Mouse (Mus musculus) forebrain, embryonic 10.5 days (tissue): ENCODE data around the gene Akap14. TPM values are rescaled to one million over a fixed set of nuclear protein-coding genes. Genes with fewer than 3 reads are reported as not detected.
"Not testable (repeated sequence)": the region's sequence is repeated elsewhere in the genome, so short reads cannot be mapped to it uniquely, and the experiment has no call there.

Source experiments
- DNase-seq: peaks from one replicate; pipeline ENCODE4 v3.0.0-alpha.2; 2017; ENCODE audit warnings: low spot score; ENCODE audit errors: extremely low spot score
- H3K27ac ChIP-seq: fragments of 300-500 bp; sonication (generic); 2 replicates; pipeline ENCODE4 v1.5.1; 2016; ENCODE audit warnings: mild to moderate bottlenecking
- H3K27me3 ChIP-seq: fragments of 300-500 bp; sonication (generic); 2 replicates; pipeline ENCODE4 v1.6.1; 2016; ENCODE audit warnings: mild to moderate bottlenecking; ENCODE audit not compliant: poor library complexity, severe bottlenecking
- H3K36me3 ChIP-seq: fragments of 300-500 bp; sonication (generic); replicated peaks from 2 replicates; pipeline ENCODE4 v1.6.1; 2016; ENCODE audit warnings: mild to moderate bottlenecking, moderate library complexity
- H3K4me1 ChIP-seq: fragments of 300-500 bp; sonication (generic); 2 replicates; pipeline ENCODE4 v1.6.1; 2016
- H3K4me3 ChIP-seq: fragments of 300-500 bp; sonication (generic); 2 replicates; pipeline ENCODE4 v1.5.1; 2016; ENCODE audit warnings: mild to moderate bottlenecking, moderate library complexity
- H3K9me3 ChIP-seq: fragments of 300-500 bp; sonication (generic); 2 replicates; pipeline ENCODE4 v1.6.1; 2016; ENCODE audit warnings: mild to moderate bottlenecking, moderate library complexity
- WGBS: fragments of 180-500 bp; shearing (Covaris S2); methylation state at CpG from one replicate; pipeline ENCODE4 v1.1.7; 2016; 5-methylcytosine and 5-hydroxymethylcytosine counted together
- polyA plus RNA-seq: library from polyadenylated mRNA; unstranded; fragments of >200 nt; fragmentation: Nextera tagmentation; extraction: Ambion mirVana; gene quantifications from 2 replicates; pipeline ENCODE4 v1.2.1, GENCODE M21; 2016

The Akap14 gene
- 0.09 and 0.17 TPM in 2 replicates for polyA plus RNA-seq

- H3K27ac ChIP-seq: no peak within 1 kb of the TSS
- WGBS: 62% methylated on average over 5 of the region's 5 CpGs
- DNase-seq: no peak
- no peak within 1 kb of the TSS for H3K4me3 ChIP-seq
- no peaks in the 10 kb centered on the region for H3K36me3 ChIP-seq
- no peaks in the 10 kb centered on the region for H3K9me3 ChIP-seq
- no peaks in the 10 kb centered on the region for H3K4me1 ChIP-seq
- no peaks in the 10 kb centered on the region for H3K27me3 ChIP-seq
Observed at GRCm38 (mm10) chrX:37168742-37169141, at the start of gene Akap14. Gene Akap14 (minus strand): TSS chrX:37168842.

GRCm38 (mm10) chrX:37210941-37211340, 42.3 kb upstream of the Akap14 start, which contains the start of gene Gm9:
Gene Gm9 (minus strand): TSS chrX:37211041.
- Histone ChIP-seq H3K4me1 (no peaks in the 10 kb centered on the region), H3K36me3 (no peaks in the 10 kb centered on the region), H3K27ac (no peak within 1 kb of the TSS), H3K4me3 (no peak within 1 kb of the TSS), H3K9me3 (no peaks in the 10 kb centered on the region), H3K27me3 (no peaks in the 10 kb centered on the region)
- 92% methylated on average over 10 of the region's 10 CpGs for WGBS
- no peak for DNase-seq

GRCm38 (mm10) chrX:37198676-37199075, 30.0 kb upstream of the Akap14 start:
- no peaks in the 10 kb centered on the region for H3K4me1 ChIP-seq
- 63% methylated on average over 8 of the region's 8 CpGs for WGBS
- H3K9me3 ChIP-seq: no peaks in the 10 kb centered on the region
- H3K27ac ChIP-seq: no peak overlapping the region
- no peaks in the 10 kb centered on the region for H3K27me3 ChIP-seq
- no peaks in the 10 kb centered on the region for H3K36me3 ChIP-seq
- H3K4me3 ChIP-seq: no peak overlapping the region
- DNase-seq: no peak

- no peak for DNase-seq
- WGBS: 34% methylated on average over 28 of the region's 28 CpGs
- Histone ChIP-seq H3K27me3 (no peaks in the 10 kb centered on the region), H3K9me3 (no peaks in the 10 kb centered on the region), H3K4me3 (peak overlapping the region; percentile 62), H3K36me3 (no peaks in the 10 kb centered on the region), H3K4me1 (no peaks in the 10 kb centered on the region), H3K27ac (peak overlapping the region; percentile 83)
Observed at GRCm38 (mm10) chrX:37191744-37192379, 23.2 kb upstream of the Akap14 start.

GRCm38 (mm10) chrX:37191105-37191743, 22.6 kb upstream of the Akap14 start, which contains the start of the genes Ndufa1 and Rnf113a1:
Gene Ndufa1 (minus strand): TSS chrX:37191163.
Gene Rnf113a1 (plus strand): TSS chrX:37191245.
- peak; percentile 79 for DNase-seq
- H3K27ac ChIP-seq: peak within 1 kb of the TSS; percentile 83
- H3K27me3 ChIP-seq: no peaks in the 10 kb centered on the region
- H3K9me3 ChIP-seq: no peaks in the 10 kb centered on the region
- no peaks in the 10 kb centered on the region for H3K4me1 ChIP-seq
- WGBS: 16% methylated on average over 63 of the region's 63 CpGs
- H3K36me3 ChIP-seq: no peaks in the 10 kb centered on the region
- peak within 1 kb of the TSS; percentile 62 for H3K4me3 ChIP-seq

- peak overlapping the region; percentile 62 for H3K4me3 ChIP-seq
- H3K9me3 ChIP-seq: no peaks in the 10 kb centered on the region
- DNase-seq: no peak
- no peaks in the 10 kb centered on the region for H3K4me1 ChIP-seq
- peak overlapping the region; percentile 83 for H3K27ac ChIP-seq
- H3K36me3 ChIP-seq: no peaks in the 10 kb centered on the region
- no peaks in the 10 kb centered on the region for H3K27me3 ChIP-seq
- 9% methylated on average over 20 of the region's 20 CpGs for WGBS
Observed at GRCm38 (mm10) chrX:37190755-37191104, 22.1 kb upstream of the Akap14 start.

GRCm38 (mm10) chrX:37184401-37184800, 15.8 kb upstream of the Akap14 start:
- H3K9me3 ChIP-seq, H3K27ac ChIP-seq, H3K36me3 ChIP-seq, H3K27me3 ChIP-seq, H3K4me1 ChIP-seq, H3K4me3 ChIP-seq, DNase-seq: not testable (repeated sequence)
- WGBS: 69% methylated on average over 8 of the region's 8 CpGs

- 44% methylated on average over 3 of the region's 3 CpGs for WGBS
- DNase-seq: no peak
Observed at GRCm38 (mm10) chrX:37167085-37167484, 1.6 kb downstream of the Akap14 start.

GRCm38 (mm10) chrX:37163115-37163514, 5.5 kb downstream of the Akap14 start:
- no peaks in the 10 kb centered on the region for H3K4me1 ChIP-seq
- H3K36me3 ChIP-seq: no peaks in the 10 kb centered on the region
- no peak overlapping the region for H3K4me3 ChIP-seq
- no peak overlapping the region for H3K27ac ChIP-seq
- DNase-seq: no peak
- H3K9me3 ChIP-seq: no peaks in the 10 kb centered on the region
- WGBS: 78% methylated on average over 18 of the region's 18 CpGs
- peaks cover 5% of the 10 kb centered on the region for H3K27me3 ChIP-seq

More at GRCm38 (mm10) chrX:37167085-37167484, 1.6 kb downstream of the Akap14 start:
- no peaks in the 10 kb centered on the region for H3K4me1 ChIP-seq
- H3K36me3 ChIP-seq: no peaks in the 10 kb centered on the region
- H3K9me3 ChIP-seq: no peaks in the 10 kb centered on the region
- H3K27ac ChIP-seq: no peak overlapping the region
- peaks cover 5% of the 10 kb centered on the region for H3K27me3 ChIP-seq
- no peak overlapping the region for H3K4me3 ChIP-seq

- H3K9me3 ChIP-seq: no peaks in the 10 kb centered on the region
- peaks cover 5% of the 10 kb centered on the region for H3K27me3 ChIP-seq
- H3K36me3 ChIP-seq: peaks cover 4% of the 10 kb centered on the region; the same call in 1 of the 2 replicates
- H3K4me1 ChIP-seq: no peaks in the 10 kb centered on the region
- no peak overlapping the region for H3K4me3 ChIP-seq
- WGBS: 83% methylated on average over 10 of the region's 10 CpGs
- no peak overlapping the region for H3K27ac ChIP-seq
- no peak for DNase-seq
Observed at GRCm38 (mm10) chrX:37161169-37161568, 7.5 kb downstream of the Akap14 start.

- Histone ChIP-seq H3K9me3 (no peaks in the 10 kb centered on the region), H3K36me3 (peaks cover 30% of the 10 kb centered on the region), H3K4me1 (no peaks in the 10 kb centered on the region), H3K27ac (no peak overlapping the region), H3K4me3 (no peak overlapping the region), H3K27me3 (no peaks in the 10 kb centered on the region)
- DNase-seq: no peak
- 66% methylated on average over 4 of the region's 4 CpGs for WGBS
Observed at GRCm38 (mm10) chrX:37157839-37158238, 10.8 kb downstream of the Akap14 start.

- DNase-seq: no peak
- WGBS: 89% methylated on average over 2 of the region's 2 CpGs
- Histone ChIP-seq H3K27me3 (no peaks in the 10 kb centered on the region), H3K27ac (no peak overlapping the region), H3K4me1 (no peaks in the 10 kb centered on the region), H3K9me3 (no peaks in the 10 kb centered on the region), H3K4me3 (no peak overlapping the region), H3K36me3 (peaks cover 49% of the 10 kb centered on the region)
Observed at GRCm38 (mm10) chrX:37144954-37145353, 23.7 kb downstream of the Akap14 start.

- not testable (repeated sequence) for H3K27ac ChIP-seq, H3K4me3 ChIP-seq, H3K4me1 ChIP-seq, H3K27me3 ChIP-seq, H3K9me3 ChIP-seq, DNase-seq
- WGBS: 82% methylated on average over 2 of the region's 4 CpGs
- peaks cover 49% of the 10 kb centered on the region for H3K36me3 ChIP-seq
Observed at GRCm38 (mm10) chrX:37144498-37144897, 24.1 kb downstream of the Akap14 start.
